Mouse (Mus musculus): ENCODE data around the gene Slc38a10. TPM values are rescaled to one million over a fixed set of nuclear protein-coding genes. Genes with fewer than 3 reads are reported as not detected.

Gene Slc38a10
- total and polyA plus RNA-seq, 2 experiments from 2014 or later, result 65.9 to 139 TPM

DNA sequence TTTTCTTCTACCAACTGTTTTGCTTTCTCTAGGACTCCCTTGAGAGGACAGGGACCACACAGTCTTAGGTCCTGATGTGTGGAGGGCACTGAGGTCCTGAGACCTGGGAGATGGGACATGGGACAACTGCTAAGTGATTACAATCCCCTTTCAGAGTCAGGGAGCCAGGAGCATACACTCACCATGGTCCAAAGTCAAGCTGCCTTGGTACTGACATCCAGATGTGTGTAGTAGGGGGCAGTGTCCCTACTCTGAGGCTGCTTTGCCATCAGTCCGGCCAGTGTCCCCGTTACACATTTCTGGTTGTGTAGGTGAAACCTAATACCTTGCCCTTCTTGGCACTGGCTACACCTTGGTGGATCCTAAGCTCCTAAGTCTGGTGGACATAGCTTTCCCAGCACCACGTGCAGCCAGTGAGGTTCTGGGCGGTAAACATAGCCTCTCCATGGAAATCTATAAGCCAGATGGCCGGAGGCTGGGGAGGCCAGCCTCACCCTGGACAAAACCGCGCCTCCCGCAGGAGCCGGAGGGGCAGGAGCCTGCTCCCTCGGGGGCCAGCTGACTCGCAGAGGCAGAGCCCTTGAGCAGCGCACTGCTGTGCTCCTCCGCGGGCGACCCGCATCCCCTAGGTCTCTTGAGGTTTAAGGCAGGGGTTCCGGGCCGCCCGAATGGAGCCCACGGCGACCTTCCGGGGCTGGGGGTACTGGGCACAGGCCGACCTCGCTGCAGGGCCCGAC is 65.1 kb downstream of the Slc38a10 start:
- TF ChIP-seq CTCF (IDR thresholded peaks at IDR 0.05; ENCODE audit: low read depth) (no peak), EP300 (IDR thresholded peaks at IDR 0.05; ENCODE audit: low read depth) (no peak)
- H3K9ac ChIP-seq (replicated peaks; ENCODE audit: low read depth, low read length), result peak overlapping the region; percentile 87
- under 1% methylated on average over 24 of the region's 25 CpGs for WGBS
- no peaks in the 10 kb centered on the region for H3K9me3 ChIP-seq (replicated peaks; ENCODE audit: control insufficient read depth, low read length)
- peak overlapping the region; percentile 84 for H3K4me3 ChIP-seq (ENCODE audit: low read depth, low read length)
- H3K4me2 ChIP-seq (ENCODE audit: low read depth, low read length), result peak overlapping the region; percentile 95
- H3K27me3 ChIP-seq (ENCODE audit: control insufficient read depth, insufficient read depth, low read length), result no peaks in the 10 kb centered on the region
- H3K36me3 ChIP-seq (replicated peaks; ENCODE audit: control insufficient read depth, insufficient read depth, low read length), result peaks cover 12% of the 10 kb centered on the region
- no peaks in the 10 kb centered on the region for H3K4me1 ChIP-seq (ENCODE audit: control insufficient read depth, insufficient read depth)
- peak; percentile 40 for ATAC-seq (ENCODE audit: insufficient read depth, low read depth)
- no peak for DNase-seq (ENCODE audit: low spot score)
- peak overlapping the region; percentile 43; the same call in 1 of the 2 replicates for H3K27ac ChIP-seq (ENCODE audit: low read depth)

GRCm38 (mm10) chr11:120080282-120080681 is 70.9 kb downstream of the Slc38a10 start:
- ATAC-seq (ENCODE audit: insufficient read depth, low read depth) (no peak), DNase-seq (ENCODE audit: low spot score) (no peak)
- H3K9me3 ChIP-seq (replicated peaks; ENCODE audit: control insufficient read depth, low read length), result no peaks in the 10 kb centered on the region
- H3K27ac ChIP-seq (ENCODE audit: low read depth), result no peak overlapping the region
- H3K4me3 ChIP-seq (ENCODE audit: low read depth, low read length), result no peak overlapping the region
- no peaks in the 10 kb centered on the region for H3K27me3 ChIP-seq (ENCODE audit: control insufficient read depth, insufficient read depth, low read length)
- WGBS, result 84% methylated on average over 6 of the region's 6 CpGs
- H3K36me3 ChIP-seq (replicated peaks; ENCODE audit: control insufficient read depth, insufficient read depth, low read length), result peaks cover 48% of the 10 kb centered on the region
- H3K4me2 ChIP-seq (ENCODE audit: low read depth, low read length), result no peak overlapping the region
- H3K4me1 ChIP-seq (ENCODE audit: control insufficient read depth, insufficient read depth), result no peaks in the 10 kb centered on the region
- no peak overlapping the region for H3K9ac ChIP-seq (replicated peaks; ENCODE audit: low read depth, low read length)
- TF ChIP-seq CTCF (IDR thresholded peaks at IDR 0.05; ENCODE audit: low read depth), result no peak
- TF ChIP-seq EP300 (IDR thresholded peaks at IDR 0.05; ENCODE audit: low read depth), result no peak

DNA sequence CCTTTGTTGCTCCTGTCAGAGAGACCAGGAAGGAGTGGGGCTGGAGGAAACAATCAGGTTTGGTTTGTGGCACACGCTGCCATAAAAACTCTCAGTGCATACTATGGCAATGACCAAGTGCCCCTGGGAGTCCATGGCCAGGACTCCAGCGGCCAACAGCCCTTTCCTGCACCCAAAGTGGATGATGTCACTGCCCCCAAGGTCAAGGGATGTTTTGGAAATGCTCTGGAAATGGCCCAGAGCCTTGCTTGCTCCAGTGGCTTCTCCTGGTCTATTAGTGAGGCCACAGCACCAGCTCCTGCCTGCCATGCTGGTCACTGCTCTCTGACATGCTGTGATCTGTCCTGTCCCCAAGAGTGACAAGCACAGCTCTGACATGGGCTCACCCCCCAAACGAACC is 75.0 kb downstream of the Slc38a10 start:
- no peaks in the 10 kb centered on the region for H3K27me3 ChIP-seq (ENCODE audit: control insufficient read depth, insufficient read depth, low read length)
- H3K4me2 ChIP-seq (ENCODE audit: low read depth, low read length), result no peak overlapping the region
- no peak overlapping the region for H3K27ac ChIP-seq (ENCODE audit: low read depth)
- no peak overlapping the region for H3K4me3 ChIP-seq (ENCODE audit: low read depth, low read length)
- no peaks in the 10 kb centered on the region for H3K4me1 ChIP-seq (ENCODE audit: control insufficient read depth, insufficient read depth)
- no peak overlapping the region for H3K9ac ChIP-seq (replicated peaks; ENCODE audit: low read depth, low read length)
- TF ChIP-seq EP300 (IDR thresholded peaks at IDR 0.05; ENCODE audit: low read depth) (no peak), CTCF (IDR thresholded peaks at IDR 0.05; ENCODE audit: low read depth) (no peak)
- ATAC-seq (ENCODE audit: insufficient read depth, low read depth), result no peak
- H3K9me3 ChIP-seq (replicated peaks; ENCODE audit: control insufficient read depth, low read length), result no peaks in the 10 kb centered on the region
- 71% methylated on average over 3 of the region's 3 CpGs for WGBS
- peaks cover 58% of the 10 kb centered on the region for H3K36me3 ChIP-seq (replicated peaks; ENCODE audit: control insufficient read depth, insufficient read depth, low read length)
- no peak for DNase-seq (ENCODE audit: low spot score)

GRCm38 (mm10) chr11:120072986-120073647 is 78.0 kb downstream of the Slc38a10 start:
- Histone ChIP-seq H3K9me3 (replicated peaks; ENCODE audit: control insufficient read depth, low read length) (no peaks in the 10 kb centered on the region), H3K4me2 (ENCODE audit: low read depth, low read length) (no peak overlapping the region), H3K4me3 (ENCODE audit: low read depth, low read length) (no peak overlapping the region), H3K36me3 (replicated peaks; ENCODE audit: control insufficient read depth, insufficient read depth, low read length) (peaks cover 48% of the 10 kb centered on the region), H3K9ac (replicated peaks; ENCODE audit: low read depth, low read length) (no peak overlapping the region), H3K27me3 (ENCODE audit: control insufficient read depth, insufficient read depth, low read length) (no peaks in the 10 kb centered on the region), H3K4me1 (ENCODE audit: control insufficient read depth, insufficient read depth) (no peaks in the 10 kb centered on the region), H3K27ac (ENCODE audit: low read depth) (no peak overlapping the region)
- TF ChIP-seq EP300 (IDR thresholded peaks at IDR 0.05; ENCODE audit: low read depth) (no peak), CTCF (IDR thresholded peaks at IDR 0.05; ENCODE audit: low read depth) (peak; percentile 23)
- DNase-seq (ENCODE audit: low spot score), result no peak
- 87% methylated on average over 9 of the region's 9 CpGs for WGBS
- ATAC-seq (ENCODE audit: insufficient read depth, low read depth), result no peak

- ATAC-seq (ENCODE audit: insufficient read depth, low read depth) (no peak), DNase-seq (ENCODE audit: low spot score) (no peak)
- H3K27me3 ChIP-seq (ENCODE audit: control insufficient read depth, insufficient read depth, low read length), result no peaks in the 10 kb centered on the region
- H3K9ac ChIP-seq (replicated peaks; ENCODE audit: low read depth, low read length), result no peak overlapping the region
- H3K27ac ChIP-seq (ENCODE audit: low read depth), result no peak overlapping the region
- H3K4me2 ChIP-seq (ENCODE audit: low read depth, low read length), result no peak overlapping the region
- H3K9me3 ChIP-seq (replicated peaks; ENCODE audit: control insufficient read depth, low read length), result no peaks in the 10 kb centered on the region
- 90% methylated on average over 7 of the region's 7 CpGs for WGBS
- H3K4me1 ChIP-seq (ENCODE audit: control insufficient read depth, insufficient read depth), result no peaks in the 10 kb centered on the region
- no peak overlapping the region for H3K4me3 ChIP-seq (ENCODE audit: low read depth, low read length)
- TF ChIP-seq EP300 (IDR thresholded peaks at IDR 0.05; ENCODE audit: low read depth) (no peak), CTCF (IDR thresholded peaks at IDR 0.05; ENCODE audit: low read depth) (no peak)
- peaks cover 48% of the 10 kb centered on the region for H3K36me3 ChIP-seq (replicated peaks; ENCODE audit: control insufficient read depth, insufficient read depth, low read length)
Measured at GRCm38 (mm10) chr11:120071731-120072320, 79.3 kb downstream of the Slc38a10 start.

All from heart, postnatal 0 days (tissue).